Mouse (Mus musculus) gonadal fat pad, adult 2 months (tissue): ENCODE data around the gene Vmn2r85. TPM values are rescaled to one million over a fixed set of nuclear protein-coding genes. Genes with fewer than 3 reads are reported as not detected.
"Not testable (repeated sequence)": the region's sequence is repeated elsewhere in the genome, so short reads cannot be mapped to it uniquely, and the experiment has no call there.

Experiments
- DNase-seq: peaks from one replicate; pipeline ENCODE4 v3.0.0-alpha.2; 2012; ENCODE audit warnings: low read depth
- polyA plus RNA-seq: library from polyadenylated mRNA; depleted of rRNA; stranded (reverse); fragments of >200 nt; gene quantifications from 2 replicates; pipeline ENCODE4 v1.2.3, GENCODE M21; 2012; rRNA removed

Gene Vmn2r85
- not detected in 2 replicates for polyA plus RNA-seq

- DNase-seq: not testable (repeated sequence)
These were observed at the start of gene Vmn2r85 for GRCm38 (mm10) chr10:130429603-130430002. Gene Vmn2r85, minus strand, starts transcription at chr10:130429703.

DNA sequence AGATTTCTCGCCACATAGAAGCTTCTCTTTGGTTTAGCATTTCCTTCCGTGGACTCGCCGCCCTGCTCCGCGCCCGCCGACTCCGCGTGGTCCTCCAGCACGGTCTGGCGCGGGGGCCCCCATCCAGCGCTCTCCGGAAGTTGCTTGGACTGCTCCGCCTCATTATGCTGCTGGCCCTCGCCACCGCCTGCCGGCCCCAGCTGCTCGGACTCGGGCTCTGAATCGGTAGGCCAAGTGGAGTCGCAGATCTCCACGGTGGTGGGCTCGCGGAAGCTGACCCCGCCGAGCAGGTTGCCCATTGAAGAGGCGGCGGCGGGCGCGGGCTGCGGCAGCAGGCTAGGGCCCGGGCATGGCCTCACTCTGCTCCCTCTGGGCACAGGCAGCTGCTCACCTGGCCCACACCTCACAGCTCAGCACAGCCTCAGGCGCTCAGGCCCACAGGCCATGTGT is 40.8 kb upstream of the Vmn2r85 start:
- no peak for DNase-seq

GRCm38 (mm10) chr10:130455950-130456349 is 26.4 kb upstream of the Vmn2r85 start, which contains the start of gene Vmn2r86:
Gene Vmn2r86, minus strand, starts transcription at chr10:130456050.
- DNase-seq: not testable (repeated sequence)

GRCm38 (mm10) chr10:130444776-130445175 is 15.3 kb upstream of the Vmn2r85 start:
- DNase-seq: no peak

- not testable (repeated sequence) for DNase-seq
These were observed 4.8 kb upstream of the Vmn2r85 start for GRCm38 (mm10) chr10:130434185-130434898.

DNA sequence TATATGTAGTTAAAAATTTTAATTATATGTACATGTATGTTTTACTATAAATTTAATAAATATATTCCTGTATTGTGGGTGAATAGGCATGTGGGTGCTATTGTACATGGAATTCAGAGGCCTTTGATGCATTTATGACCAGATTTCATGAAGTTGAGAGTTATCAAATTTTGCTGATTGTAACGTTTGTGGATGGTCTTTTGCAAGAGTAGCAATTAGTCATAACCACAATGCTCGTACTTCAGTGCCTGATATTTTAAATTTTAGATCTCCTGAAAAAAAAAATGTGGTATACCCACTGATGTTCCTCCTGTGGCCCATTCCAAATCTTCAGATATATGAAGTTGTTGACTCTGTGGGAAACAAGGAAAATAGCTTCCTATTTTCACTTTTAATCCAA is 7.1 kb downstream of the Vmn2r85 start:
- not testable (repeated sequence) for DNase-seq

DNA sequence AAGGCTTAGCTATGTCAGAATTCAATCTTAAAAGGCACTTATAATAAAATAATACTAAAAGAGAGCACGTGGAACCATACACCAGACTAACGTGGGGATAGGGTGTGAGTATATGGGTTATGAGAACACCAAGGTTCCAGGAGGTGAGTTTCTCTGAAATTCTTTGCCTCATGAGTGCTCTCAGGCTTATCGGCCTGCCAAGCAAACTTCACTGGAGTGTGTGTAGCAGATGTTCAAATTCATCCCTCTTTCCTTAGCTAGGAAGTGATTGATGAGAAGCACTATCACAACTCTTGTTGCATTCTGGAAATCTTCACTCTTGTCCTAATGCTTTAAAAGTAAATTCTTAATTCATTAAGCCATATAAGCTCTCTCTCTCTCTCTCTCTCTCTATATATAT is 9.1 kb downstream of the Vmn2r85 start:
- no peak for DNase-seq

GRCm38 (mm10) chr10:130419954-130420353 is 9.5 kb downstream of the Vmn2r85 start:
- DNase-seq: not testable (repeated sequence)

DNA sequence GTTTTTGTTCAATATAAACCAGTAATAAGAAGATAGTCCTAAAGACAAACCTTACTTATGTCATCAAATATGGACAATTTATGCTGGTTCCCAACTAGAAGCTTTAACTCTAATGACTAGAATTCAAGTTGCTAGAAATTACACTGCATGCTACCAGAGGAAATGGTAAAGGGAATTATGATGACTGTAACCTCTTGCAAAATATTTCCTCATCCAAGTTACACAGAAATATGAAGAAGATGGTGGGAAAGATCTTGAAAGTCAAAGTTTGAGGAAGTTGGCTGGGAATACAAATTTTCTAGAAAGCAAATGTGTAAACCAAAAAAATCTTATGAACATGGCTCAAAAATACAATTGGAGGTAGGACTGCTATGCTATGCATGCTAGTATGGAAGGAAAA is 13.2 kb downstream of the Vmn2r85 start:
- not testable (repeated sequence) for DNase-seq

DNA sequence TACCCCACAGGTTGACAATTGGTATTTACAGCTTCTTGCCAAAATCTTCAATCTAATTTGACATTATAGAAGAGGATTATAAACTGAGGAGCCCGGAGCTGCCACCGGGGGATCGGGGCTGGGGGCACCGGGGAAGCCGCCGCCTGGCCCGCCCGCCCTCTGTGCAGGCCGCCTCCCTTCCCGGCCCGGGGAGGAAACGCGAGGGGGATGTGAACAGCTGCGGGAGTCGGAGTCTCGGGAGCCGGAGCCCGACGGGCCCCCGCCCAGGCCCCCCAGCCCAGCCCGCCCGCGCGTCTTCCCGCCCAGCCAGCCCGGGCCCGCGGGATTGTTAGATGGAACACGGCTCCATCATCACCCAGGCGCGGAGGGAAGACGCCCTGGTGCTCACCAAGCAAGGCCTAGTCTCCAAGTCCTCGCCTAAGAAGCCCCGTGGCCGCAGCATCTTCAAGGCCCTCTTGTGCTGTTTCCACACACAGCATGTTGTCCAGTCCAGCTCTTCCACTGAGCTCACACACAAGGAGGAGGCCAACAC is 17.3 kb downstream of the Vmn2r85 start:
- not testable (repeated sequence) for DNase-seq

DNA sequence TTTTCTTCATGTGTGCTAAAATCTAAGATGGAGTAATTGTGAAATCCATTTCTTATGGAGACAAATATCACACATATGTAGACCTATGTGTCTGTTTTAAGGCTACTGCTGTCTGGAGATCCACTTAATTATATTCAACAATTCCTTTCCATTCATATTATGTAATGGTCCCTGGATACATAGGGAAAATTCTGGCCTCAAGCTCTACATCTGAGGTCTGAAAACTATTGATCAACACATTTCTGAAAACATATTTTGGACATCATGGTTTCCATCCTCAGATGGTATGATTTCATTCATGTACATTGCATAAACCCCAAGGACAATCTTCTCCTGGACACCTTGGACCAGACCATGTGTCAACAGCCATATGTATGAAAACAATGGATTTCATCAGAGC is 35.3 kb downstream of the Vmn2r85 start, which contains the start of gene Vmn2r84:
Gene Vmn2r84, minus strand, starts transcription at position 101 of the 400 bp plus-strand sequence.
- no peak for DNase-seq

DNA sequence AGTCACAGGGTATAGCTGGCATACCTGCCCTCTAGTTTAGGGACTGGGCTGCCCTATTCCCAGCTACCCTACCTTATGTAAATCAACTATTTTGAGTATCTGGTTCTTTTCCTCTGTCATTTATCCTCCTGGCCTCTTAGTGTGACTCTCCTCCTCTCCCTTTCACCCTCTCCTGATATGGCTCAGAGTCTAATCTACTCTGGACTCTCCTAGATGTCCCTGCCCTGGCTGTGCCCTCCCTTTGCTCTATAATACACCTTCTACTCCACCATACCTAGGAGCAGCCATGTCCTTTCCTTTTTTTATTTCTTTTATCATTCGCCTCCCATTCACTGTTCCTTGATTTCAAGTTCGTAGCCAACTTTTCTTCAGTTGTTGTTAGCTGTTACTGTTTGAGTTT is 54.4 kb downstream of the Vmn2r85 start:
- no peak for DNase-seq

DNA sequence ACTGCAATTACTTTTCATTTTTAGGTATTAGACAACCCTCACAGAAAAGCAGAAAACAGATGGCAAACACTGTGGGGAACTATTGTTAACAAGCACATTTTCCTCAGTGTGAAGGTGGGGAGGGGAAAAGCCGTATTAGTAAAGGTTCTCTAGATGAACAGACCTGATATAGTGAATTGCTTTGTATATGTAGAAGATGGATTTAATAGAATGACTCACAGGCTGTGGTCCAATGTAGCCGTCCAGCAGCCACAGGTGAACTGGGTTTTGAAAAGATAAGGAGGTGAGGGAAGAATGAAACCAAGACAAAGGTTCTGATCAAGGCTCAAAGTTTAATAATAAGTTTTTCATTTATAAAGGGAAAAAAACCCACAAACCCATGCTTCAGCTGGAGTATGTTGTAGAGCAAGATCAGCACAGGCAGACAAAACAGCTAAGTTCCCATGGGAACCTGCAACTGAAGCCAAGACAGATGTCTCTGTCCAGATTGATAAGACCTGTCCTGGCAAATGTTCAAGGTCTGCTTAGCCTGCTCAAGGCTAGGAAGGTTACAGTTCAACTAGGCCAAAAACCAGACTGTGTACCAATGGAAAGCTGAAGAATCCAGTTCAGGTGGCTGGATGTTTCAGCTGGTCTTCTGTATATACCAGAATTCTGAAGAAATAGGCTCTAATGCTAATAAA is 56.9 kb downstream of the Vmn2r85 start:
- DNase-seq: no peak

DNA sequence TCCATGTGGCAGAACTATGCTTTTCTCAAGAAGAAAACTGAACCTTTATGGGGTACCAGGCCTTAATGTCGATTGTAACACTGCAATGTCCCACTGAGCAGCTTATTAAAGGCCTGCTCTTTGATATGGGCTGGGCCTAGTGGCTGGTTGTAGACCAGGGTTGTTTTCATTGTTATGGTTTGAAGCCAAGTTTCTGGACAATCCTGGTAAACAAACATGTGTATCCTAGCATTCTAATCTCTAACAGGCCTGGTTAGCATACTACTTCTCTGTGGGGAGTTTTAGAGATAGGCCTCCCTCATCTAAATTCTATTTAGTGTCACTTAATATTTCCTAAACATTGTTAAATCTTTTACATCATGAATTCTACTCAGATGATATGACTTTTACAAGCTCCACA is 57.9 kb downstream of the Vmn2r85 start:
- no peak for DNase-seq

DNA sequence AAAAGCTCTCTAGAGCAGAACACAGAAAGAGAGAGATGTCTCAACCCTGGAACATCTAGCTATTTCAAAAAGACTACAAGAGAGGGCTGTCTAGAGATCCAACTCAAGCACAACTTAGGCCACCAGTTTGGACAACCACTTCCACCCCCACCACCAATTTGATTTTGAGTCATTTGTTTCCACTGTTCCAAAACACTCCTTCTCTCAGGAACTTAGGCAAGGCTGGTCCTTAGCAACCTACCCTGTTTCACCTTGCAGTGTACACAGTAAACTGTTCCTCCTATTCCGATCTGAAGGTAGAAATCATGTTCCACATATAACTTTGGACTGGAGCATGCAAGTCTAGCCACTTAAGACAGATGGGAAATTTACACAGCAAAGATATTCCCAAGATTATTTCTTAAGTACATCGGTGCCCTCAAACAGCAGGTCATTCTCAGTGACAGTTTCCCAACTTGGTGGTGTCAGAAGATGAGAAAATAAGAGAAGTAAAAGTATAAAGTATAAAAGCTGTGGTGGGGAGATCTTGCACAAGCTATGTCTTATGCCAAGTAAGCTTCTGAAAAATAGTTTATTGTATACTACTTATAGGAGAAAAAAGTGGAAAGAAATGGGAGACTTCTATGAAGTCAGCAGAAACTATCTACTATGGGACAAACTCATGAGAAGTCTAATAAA is 59.4 kb downstream of the Vmn2r85 start:
- no peak for DNase-seq

DNA sequence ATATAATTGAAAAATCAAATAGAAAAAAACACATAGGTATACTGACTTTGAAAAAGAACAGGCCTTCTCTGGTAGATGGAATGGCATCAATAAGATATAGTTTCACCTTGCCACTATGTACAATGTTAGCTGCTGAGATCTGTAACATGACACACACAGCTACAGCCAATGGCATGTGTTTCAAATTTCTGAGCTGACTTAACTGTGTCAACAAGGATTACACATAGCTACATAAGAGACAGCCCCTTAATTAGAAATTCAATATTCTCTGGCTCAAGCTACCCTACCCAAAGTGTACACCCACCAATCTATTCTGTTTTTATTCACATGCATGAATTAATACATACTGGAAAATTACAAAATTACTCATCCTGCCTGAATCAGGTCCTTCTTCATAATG is 61.1 kb downstream of the Vmn2r85 start:
- no peak for DNase-seq

- no peak for DNase-seq
These were observed 64.7 kb downstream of the Vmn2r85 start for GRCm38 (mm10) chr10:130364766-130365165.

Other genes with a start within 250 kb of the Vmn2r85 start
- gene Olfr826, start 245.5 kb downstream of the Vmn2r85 start, polyA plus RNA-seq: not detected in 2 replicates
- not detected in 2 replicates for gene Olfr827, start 215.3 kb downstream of the Vmn2r85 start, polyA plus RNA-seq
- not detected in 2 replicates for gene Neurod4, start 149.5 kb downstream of the Vmn2r85 start, polyA plus RNA-seq
- gene Tespa1, start 106.8 kb downstream of the Vmn2r85 start, polyA plus RNA-seq: 0.26 and 0.61 TPM in 2 replicates
- gene Vmn2r84, start 35.4 kb downstream of the Vmn2r85 start, polyA plus RNA-seq: not detected in 2 replicates
- not detected in 2 replicates for gene Vmn2r86, start 26.3 kb upstream of the Vmn2r85 start, polyA plus RNA-seq
- not detected in 2 replicates for gene Vmn2r87, start 67.7 kb upstream of the Vmn2r85 start, polyA plus RNA-seq